Mouse (Mus musculus): ENCODE results near the gene St5. TPM values are rescaled to one million over a fixed set of nuclear protein-coding genes. Genes with fewer than 3 reads are reported as not detected.
A peak's percentile ranks its signal among the peaks of the same experiment; 100 is the strongest.

St5 gene
- total and polyA plus RNA-seq, 2 experiments from 2014 or later: 12.3 to 18.0 TPM

DNA sequence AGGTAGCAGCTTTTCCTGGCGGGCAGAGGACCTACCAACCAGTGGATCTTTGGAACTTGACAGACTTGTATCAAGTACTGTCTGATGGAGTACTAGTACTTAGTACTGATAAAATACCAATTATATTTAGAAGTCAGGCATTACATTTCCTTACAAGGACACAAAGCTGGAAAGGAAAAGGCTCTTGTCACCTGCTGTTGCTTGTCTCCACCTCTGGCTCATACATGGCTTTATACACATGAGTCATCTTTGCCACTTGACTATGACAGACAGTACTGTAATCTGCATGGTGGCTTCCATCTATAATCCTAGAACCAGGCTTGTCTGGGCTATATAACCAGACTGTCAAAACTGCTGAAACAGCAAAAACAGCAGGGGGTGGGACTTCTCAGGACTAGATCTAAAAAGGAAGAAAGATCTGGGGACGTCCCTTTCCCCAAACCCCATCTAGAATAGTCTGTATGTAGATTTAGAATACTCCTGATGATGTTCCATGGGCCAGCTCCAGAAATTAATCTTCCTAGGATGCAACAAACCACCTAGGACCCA, 10.1 kb upstream of the St5 start:
- 83% methylated on average over 2 of the region's 2 CpGs for WGBS
- no peak for DNase-seq
- ATAC-seq: no peak
- 0 out of 2 replicates have a peak, but pooled peaks cover 17% of the 10 kb centered on the region for H3K36me3 ChIP-seq (ENCODE audit: insufficient read depth)
- no peaks in the 10 kb centered on the region for H3K4me1 ChIP-seq (ENCODE audit: insufficient read depth)
- no peak overlapping the region for H3K27ac ChIP-seq (ENCODE audit: low read depth, low read length)
- H3K9me3 ChIP-seq (ENCODE audit: low read length): no peaks in the 10 kb centered on the region
- H3K9ac ChIP-seq: no peak overlapping the region
- H3K4me3 ChIP-seq (ENCODE audit: low read depth, low read length): no peak overlapping the region
- TF ChIP-seq CTCF (IDR thresholded peaks at IDR 0.05; ENCODE audit: low read depth): no peak
- no peak overlapping the region for H3K4me2 ChIP-seq (ENCODE audit: low read depth)
- H3K27me3 ChIP-seq (ENCODE audit: insufficient read depth, low read length): no peaks in the 10 kb centered on the region

DNA sequence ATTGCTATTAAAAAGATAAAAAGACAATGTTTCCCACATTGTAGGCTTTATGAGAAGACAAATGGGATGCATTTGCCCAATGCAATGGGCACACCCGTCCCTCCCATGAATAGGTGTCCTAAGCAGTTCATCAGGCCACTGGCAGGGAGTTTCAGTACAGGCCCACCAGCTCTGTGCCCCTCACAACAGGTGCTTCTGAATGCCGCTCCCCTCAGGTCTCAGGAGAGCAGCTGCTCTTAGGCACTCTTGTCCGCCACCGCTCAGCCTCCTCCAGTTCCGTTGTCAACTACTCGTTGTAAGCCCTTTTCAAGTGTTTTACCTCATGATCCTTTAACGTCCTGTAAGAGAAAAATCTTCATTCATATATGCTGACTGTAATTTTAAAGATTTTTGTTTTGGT, 8.8 kb upstream of the St5 start:
- no peaks in the 10 kb centered on the region for H3K4me1 ChIP-seq (ENCODE audit: insufficient read depth)
- TF ChIP-seq CTCF (IDR thresholded peaks at IDR 0.05; ENCODE audit: low read depth): no peak
- no peak for DNase-seq
- 0 out of 2 replicates have a peak, but pooled peaks cover 17% of the 10 kb centered on the region for H3K36me3 ChIP-seq (ENCODE audit: insufficient read depth)
- no peak overlapping the region for H3K27ac ChIP-seq (ENCODE audit: low read depth, low read length)
- H3K4me3 ChIP-seq (ENCODE audit: low read depth, low read length): no peak overlapping the region
- H3K9ac ChIP-seq: no peak overlapping the region
- ATAC-seq: no peak
- H3K4me2 ChIP-seq (ENCODE audit: low read depth): no peak overlapping the region
- H3K9me3 ChIP-seq (ENCODE audit: low read length): no peaks in the 10 kb centered on the region
- H3K27me3 ChIP-seq (ENCODE audit: insufficient read depth, low read length): no peaks in the 10 kb centered on the region
- WGBS: 92% methylated on average over 7 of the region's 7 CpGs

DNA sequence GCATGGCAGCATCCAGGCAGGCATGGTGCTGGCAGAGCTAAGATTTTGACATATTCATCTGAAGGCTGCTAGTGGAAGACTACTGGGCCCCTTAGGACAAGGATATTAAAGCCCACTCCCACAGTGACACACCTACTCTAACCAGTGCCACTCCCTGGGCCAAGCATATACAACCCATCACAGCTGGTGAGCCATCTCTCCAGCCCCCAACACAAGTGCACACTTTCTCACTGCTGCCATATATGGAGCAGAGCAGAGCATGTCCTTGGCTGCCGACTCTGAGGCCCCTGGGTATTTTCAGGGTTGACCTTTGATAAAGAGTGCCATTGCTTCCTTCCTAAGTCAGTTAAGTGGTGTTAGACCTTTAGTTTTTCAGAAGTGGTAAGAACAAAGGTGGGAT, 6.7 kb upstream of the St5 start:
- H3K27ac ChIP-seq (ENCODE audit: low read depth, low read length): no peak overlapping the region
- H3K9me3 ChIP-seq (ENCODE audit: low read length): no peaks in the 10 kb centered on the region
- ATAC-seq: no peak
- WGBS: 94% methylated on average over 1 of the region's 1 CpGs
- no peak overlapping the region for H3K9ac ChIP-seq
- no peak for TF ChIP-seq CTCF (IDR thresholded peaks at IDR 0.05; ENCODE audit: low read depth)
- H3K4me3 ChIP-seq (ENCODE audit: low read depth, low read length): no peak overlapping the region
- H3K4me2 ChIP-seq (ENCODE audit: low read depth): no peak overlapping the region
- no peak for DNase-seq
- no peaks in the 10 kb centered on the region for H3K4me1 ChIP-seq (ENCODE audit: insufficient read depth)
- 0 out of 2 replicates have a peak, but pooled peaks cover 17% of the 10 kb centered on the region for H3K36me3 ChIP-seq (ENCODE audit: insufficient read depth)
- no peaks in the 10 kb centered on the region for H3K27me3 ChIP-seq (ENCODE audit: insufficient read depth, low read length)

DNA sequence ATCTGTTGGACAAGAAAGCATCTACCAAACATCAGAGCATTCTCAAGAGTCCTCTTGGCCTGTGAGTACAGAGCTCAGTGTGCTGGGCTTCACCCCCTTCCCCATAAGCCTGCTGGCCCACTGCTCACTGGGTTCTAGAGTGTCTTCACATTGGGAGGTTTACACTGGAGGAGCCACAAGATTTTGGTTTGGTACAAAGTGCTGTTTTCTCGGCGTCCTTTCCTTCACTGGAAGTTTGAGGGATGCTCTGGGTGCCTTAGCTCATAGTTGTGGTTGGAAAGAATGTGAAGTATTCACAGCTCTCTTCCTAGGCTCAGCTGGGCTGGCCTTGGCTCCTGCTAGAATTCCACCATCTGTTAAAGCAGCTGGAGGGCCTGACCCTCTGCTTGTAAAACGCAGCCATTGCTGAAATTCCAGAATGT, 5.6 kb upstream of the St5 start:
- H3K4me1 ChIP-seq (ENCODE audit: insufficient read depth): no peaks in the 10 kb centered on the region
- no peak overlapping the region for H3K9ac ChIP-seq
- DNase-seq (no peak), ATAC-seq (no peak)
- H3K4me3 ChIP-seq (ENCODE audit: low read depth, low read length): no peak overlapping the region
- H3K4me2 ChIP-seq (ENCODE audit: low read depth): no peak overlapping the region
- H3K27me3 ChIP-seq (ENCODE audit: insufficient read depth, low read length): no peaks in the 10 kb centered on the region
- TF ChIP-seq CTCF (IDR thresholded peaks at IDR 0.05; ENCODE audit: low read depth): no peak
- WGBS: 70% methylated on average over 3 of the region's 3 CpGs
- no peaks in the 10 kb centered on the region for H3K9me3 ChIP-seq (ENCODE audit: low read length)
- H3K36me3 ChIP-seq (ENCODE audit: insufficient read depth): 0 out of 2 replicates have a peak, but pooled peaks cover 17% of the 10 kb centered on the region
- no peak overlapping the region for H3K27ac ChIP-seq (ENCODE audit: low read depth, low read length)

- H3K9me3 ChIP-seq (ENCODE audit: low read length): no peaks in the 10 kb centered on the region
- DNase-seq (peak; percentile 73), ATAC-seq (no peak)
- H3K4me2 ChIP-seq (ENCODE audit: low read depth): no peak overlapping the region
- no peaks in the 10 kb centered on the region for H3K4me1 ChIP-seq (ENCODE audit: insufficient read depth)
- WGBS: 56% methylated on average over 4 of the region's 4 CpGs
- no peak overlapping the region for H3K4me3 ChIP-seq (ENCODE audit: low read depth, low read length)
- H3K27ac ChIP-seq (ENCODE audit: low read depth, low read length): no peak overlapping the region
- no peak overlapping the region for H3K9ac ChIP-seq
- peak; percentile 77 for TF ChIP-seq CTCF (IDR thresholded peaks at IDR 0.05; ENCODE audit: low read depth)
- H3K36me3 ChIP-seq (ENCODE audit: insufficient read depth): 0 out of 2 replicates have a peak, but pooled peaks cover 10% of the 10 kb centered on the region
- no peaks in the 10 kb centered on the region for H3K27me3 ChIP-seq (ENCODE audit: insufficient read depth, low read length)
These were observed 3.8 kb upstream of the St5 start for GRCm38 (mm10) chr7:109707023-109707785.

DNA sequence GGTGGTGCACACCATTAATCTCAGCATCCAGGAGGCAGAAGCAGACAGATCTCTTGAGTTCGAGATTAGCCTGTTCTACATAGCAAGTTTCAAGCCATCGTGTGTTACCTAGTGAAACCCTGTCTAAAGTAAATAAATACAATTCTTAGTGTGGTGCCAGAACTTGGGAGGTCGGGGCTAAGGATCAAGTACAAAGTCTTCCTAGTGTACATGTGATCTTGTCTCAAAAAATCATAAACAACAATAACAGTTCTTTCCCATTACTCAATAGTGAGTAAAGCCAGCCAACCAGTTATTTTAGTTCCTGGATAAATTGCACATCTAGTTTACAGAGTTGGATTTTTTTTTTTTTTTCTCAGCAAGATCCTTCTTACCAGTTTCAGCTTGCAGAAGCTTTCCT, 1.1 kb upstream of the St5 start:
- DNase-seq: no peak
- no peaks in the 10 kb centered on the region for H3K9me3 ChIP-seq (ENCODE audit: low read length)
- peak overlapping the region; percentile 73 for H3K4me3 ChIP-seq (ENCODE audit: low read depth, low read length)
- no peak for ATAC-seq
- H3K4me1 ChIP-seq (ENCODE audit: insufficient read depth): no peaks in the 10 kb centered on the region
- H3K36me3 ChIP-seq (ENCODE audit: insufficient read depth): 0 out of 2 replicates have a peak, but pooled peaks cover 4% of the 10 kb centered on the region
- peak overlapping the region; percentile 71 for H3K4me2 ChIP-seq (ENCODE audit: low read depth)
- TF ChIP-seq CTCF (IDR thresholded peaks at IDR 0.05; ENCODE audit: low read depth): no peak
- WGBS: 76% methylated on average over 3 of the region's 3 CpGs
- H3K27me3 ChIP-seq (ENCODE audit: insufficient read depth, low read length): no peaks in the 10 kb centered on the region
- no peak overlapping the region for H3K27ac ChIP-seq (ENCODE audit: low read depth, low read length)
- H3K9ac ChIP-seq: no peak overlapping the region; the same call in 1 of the 2 replicates

DNA sequence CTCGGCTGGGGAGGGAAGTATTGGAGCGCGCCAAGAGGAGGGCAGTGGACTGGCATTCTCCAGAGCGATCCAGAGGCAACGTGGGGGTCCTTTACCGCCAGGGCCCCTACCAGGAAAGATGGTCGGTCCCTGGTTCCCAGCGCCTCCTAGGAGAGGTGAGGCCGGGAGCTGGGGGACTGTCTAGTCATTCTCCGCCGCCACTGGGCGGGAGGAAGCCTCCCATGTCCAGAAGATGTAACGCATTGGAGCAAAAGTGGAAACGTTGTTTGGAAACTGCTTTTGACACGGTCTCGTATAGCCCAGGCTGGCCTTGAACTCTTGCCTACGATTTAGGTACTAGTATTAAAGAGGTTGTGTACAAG, 592 bp upstream of the St5 start:
- no peaks in the 10 kb centered on the region for H3K4me1 ChIP-seq (ENCODE audit: insufficient read depth)
- WGBS: 2% methylated on average over 17 of the region's 17 CpGs
- no peak for TF ChIP-seq CTCF (IDR thresholded peaks at IDR 0.05; ENCODE audit: low read depth)

More for the DNA sequence above, 592 bp upstream of the St5 start:
- Histone ChIP-seq H3K27me3 (ENCODE audit: insufficient read depth, low read length) (no peaks in the 10 kb centered on the region), H3K36me3 (ENCODE audit: insufficient read depth) (0 out of 2 replicates have a peak, but pooled peaks cover 2% of the 10 kb centered on the region), H3K27ac (ENCODE audit: low read depth, low read length) (no peak overlapping the region; the same call in 1 of the 2 replicates), H3K9ac (peak overlapping the region; percentile 65), H3K4me2 (ENCODE audit: low read depth) (peak overlapping the region; percentile 71), H3K9me3 (ENCODE audit: low read length) (no peaks in the 10 kb centered on the region), H3K4me3 (ENCODE audit: low read depth, low read length) (peak overlapping the region; percentile 73)
- DNase-seq (no peak), ATAC-seq (no peak)

Measured in forebrain, postnatal 0 days (tissue).